Mouse (Mus musculus): ENCODE measurements around the gene Trim14.

DNA sequence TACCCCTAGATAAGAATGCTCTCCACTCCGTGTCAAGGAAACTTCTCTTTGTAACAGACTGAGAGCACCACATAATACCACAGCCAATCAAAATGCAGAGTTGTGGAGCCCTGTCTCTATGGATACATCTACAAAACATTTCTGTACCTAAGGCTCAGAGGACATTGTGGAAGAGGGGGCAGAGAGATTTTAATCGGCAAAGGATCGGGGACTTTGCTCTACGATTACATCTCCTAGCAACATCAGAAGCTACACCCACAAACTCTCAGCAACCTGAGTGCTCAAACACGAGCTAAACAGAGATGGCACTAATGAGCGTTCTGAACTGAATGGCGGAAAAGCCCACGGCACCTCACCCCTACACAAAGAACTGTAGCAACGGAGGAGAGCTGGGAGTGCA, 35.8 kb upstream of the Trim14 start:
- TF ChIP-seq CTCF (IDR thresholded peaks at IDR 0.05; ENCODE audit: low read depth) (no peak), EP300 (optimal IDR thresholded peaks at IDR 0.05) (no peak)
